Mouse (Mus musculus): ENCODE measurements around the gene Tcf7l1. TPM values are rescaled to one million over a fixed set of nuclear protein-coding genes. Genes with fewer than 3 reads are reported as not detected.

Tcf7l1 gene
- total and polyA plus RNA-seq, 3 experiments = not detected

DNA sequence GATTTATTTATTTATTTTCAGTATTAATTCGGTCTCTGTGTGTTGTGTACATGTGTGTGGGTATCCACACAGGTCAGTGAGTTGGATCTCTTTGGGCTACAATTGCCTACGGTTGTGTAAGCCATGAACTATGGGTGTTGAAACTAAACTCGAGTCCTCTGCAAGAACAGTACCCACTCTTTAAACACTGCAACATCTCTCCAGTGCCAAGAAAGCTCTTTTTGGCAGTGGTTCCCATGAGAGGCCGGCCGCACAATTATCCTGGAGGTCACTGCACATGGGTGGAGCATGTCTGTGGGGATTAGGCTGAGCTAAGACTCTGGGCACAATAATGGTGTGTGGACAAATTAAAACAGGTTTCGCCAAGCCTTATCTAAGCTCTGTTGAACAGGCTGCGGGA is 135.6 kb downstream of the Tcf7l1 start:
- H3K27ac ChIP-seq (ENCODE audit: control insufficient read depth, low read depth, low read length) = no peak overlapping the region
- H3K4me1 ChIP-seq (ENCODE audit: control insufficient read depth in 1 of 2, insufficient read depth in 2 of 2, low read length in 2 of 2) = no peaks in the 10 kb centered on the region
- no peak overlapping the region for H3K9ac ChIP-seq (ENCODE audit: control insufficient read depth, low read depth, low read length, poor library complexity, severe bottlenecking)
- peaks cover 0 to 8% of the 10 kb centered on the region in 2 experiments; a peak in 2 of 4 replicates for H3K27me3 ChIP-seq (ENCODE audit: control insufficient read depth in 1 of 2, insufficient read depth in 2 of 2, low read length in 2 of 2)
- no peak overlapping the region for H3K4me3 ChIP-seq (ENCODE audit: control insufficient read depth in 1 of 2, insufficient read depth in 1 of 2, low read depth in 2 of 2, low read length in 2 of 2)
- no peaks in the 10 kb centered on the region for H3K36me3 ChIP-seq (ENCODE audit: control insufficient read depth in 1 of 2, insufficient read depth in 2 of 2, low read length in 2 of 2)
- H3K9me3 ChIP-seq (replicated peaks; ENCODE audit: insufficient read depth, low read length) = no peaks in the 10 kb centered on the region
- TF ChIP-seq SMC3 (IDR thresholded peaks at IDR 0.05; ENCODE audit: low read depth, low read length) = no peak
- TF ChIP-seq KAT2A (conservative IDR thresholded peaks at IDR 0.05; ENCODE audit: low read depth, low read length) = no peak
- no peak for TF ChIP-seq ZMIZ1 (IDR thresholded peaks at IDR 0.05; ENCODE audit: low read depth, low read length)
- no peak for TF ChIP-seq MAZ (IDR thresholded peaks at IDR 0.05; ENCODE audit: low read depth, low read length)
- TF ChIP-seq JUND (IDR thresholded peaks at IDR 0.05; ENCODE audit: low read depth, low read length) = no peak
- no peak for TF ChIP-seq MYC (IDR thresholded peaks at IDR 0.05; ENCODE audit: low read depth, low read length)
- TF ChIP-seq GATA1 (IDR thresholded peaks at IDR 0.05; ENCODE audit: low read depth, low read length) = no peak
- no peak for TF ChIP-seq GABPA (IDR thresholded peaks at IDR 0.05; ENCODE audit: low read depth, low read length)
- TF ChIP-seq ZKSCAN1 (IDR thresholded peaks at IDR 0.05; ENCODE audit: low read depth, low read length) = no peak
- no peak for TF ChIP-seq CHD2 (IDR thresholded peaks at IDR 0.05; ENCODE audit: low read length)
- no peak for TF ChIP-seq ZC3H11A (IDR thresholded peaks at IDR 0.05; ENCODE audit: low read depth, low read length)
- TF ChIP-seq TCF12 (IDR thresholded peaks at IDR 0.05; ENCODE audit: low read depth, low read length) = no peak
- TF ChIP-seq MAFK (IDR thresholded peaks at IDR 0.05; ENCODE audit: borderline replicate concordance, low read depth, low read length) = no peak
- no peak for DNase-seq (ENCODE audit: low read depth, low spot score)
- H3K79me2 ChIP-seq (ENCODE audit: control insufficient read depth, insufficient read depth, low read length, poor library complexity) = no peaks in the 10 kb centered on the region

- H3K79me2 ChIP-seq (ENCODE audit: control insufficient read depth, insufficient read depth, low read length, poor library complexity) = no peaks in the 10 kb centered on the region
- no peaks in the 10 kb centered on the region for H3K9me3 ChIP-seq (replicated peaks; ENCODE audit: insufficient read depth, low read length)
- peaks cover 0 to 10% of the 10 kb centered on the region in 2 experiments; a peak in 2 of 4 replicates for H3K27me3 ChIP-seq (ENCODE audit: control insufficient read depth in 1 of 2, insufficient read depth in 2 of 2, low read length in 2 of 2)
- no peak overlapping the region for H3K4me3 ChIP-seq (ENCODE audit: control insufficient read depth in 1 of 2, insufficient read depth in 1 of 2, low read depth in 2 of 2, low read length in 2 of 2)
- H3K4me1 ChIP-seq (ENCODE audit: control insufficient read depth in 1 of 2, insufficient read depth in 2 of 2, low read length in 2 of 2) = no peaks in the 10 kb centered on the region
- TF ChIP-seq POLR2AphosphoS2 (IDR thresholded peaks at IDR 0.05; ENCODE audit: low read length) (no peak), TBP (IDR thresholded peaks at IDR 0.05; ENCODE audit: low read depth, low read length) (no peak), RCOR1 (IDR thresholded peaks at IDR 0.05; ENCODE audit: low read depth, low read length) (no peak)
- H3K36me3 ChIP-seq (ENCODE audit: control insufficient read depth in 1 of 2, insufficient read depth in 2 of 2, low read length in 2 of 2) = no peaks in the 10 kb centered on the region
- H3K27ac ChIP-seq (ENCODE audit: control insufficient read depth, low read depth, low read length) = no peak overlapping the region
- no peak overlapping the region for H3K9ac ChIP-seq (ENCODE audit: control insufficient read depth, low read depth, low read length, poor library complexity, severe bottlenecking)
- no peak for DNase-seq (ENCODE audit: low read depth, low spot score)
Observed at GRCm38 (mm10) chr6:72650338-72650851, 138.7 kb downstream of the Tcf7l1 start.
